Mouse (Mus musculus) heart, embryonic 12.5 days (tissue): ENCODE data around the gene Selenoh. TPM values are rescaled to one million over a fixed set of nuclear protein-coding genes. Genes with fewer than 3 reads are reported as not detected.

Experiments
- ATAC-seq: fragments of 200-750 bp; cut with Nextera tagmentation; 2 replicates; pipeline ENCODE4 v1.8.0; 2017; ENCODE audit warnings: moderate TSS enrichment, moderate library complexity; ENCODE audit not compliant: insufficient number of reproducible peaks, low FRiP score
- H3K27ac ChIP-seq: fragments of 300-500 bp; sonication (generic); 2 replicates; pipeline ENCODE4 v1.5.1; 2016; ENCODE audit warnings: mild to moderate bottlenecking, moderate library complexity; ENCODE audit not compliant: poor library complexity, severe bottlenecking
- H3K27me3 ChIP-seq: fragments of 300-500 bp; sonication (generic); replicated peaks from 2 replicates; pipeline ENCODE4 v1.6.1; 2016; ENCODE audit warnings: mild to moderate bottlenecking, moderate library complexity
- H3K36me3 ChIP-seq: fragments of 300-500 bp; sonication (generic); 2 replicates; pipeline ENCODE4 v1.6.1; 2016; ENCODE audit warnings: mild to moderate bottlenecking, moderate library complexity
- H3K4me1 ChIP-seq: fragments of 300-500 bp; sonication (generic); replicated peaks from 2 replicates; pipeline ENCODE4 v1.6.1; 2016; ENCODE audit warnings: mild to moderate bottlenecking
- H3K4me2 ChIP-seq: fragments of 300-500 bp; sonication (generic); 2 replicates; pipeline ENCODE4 v1.6.1; 2016; ENCODE audit warnings: mild to moderate bottlenecking, moderate library complexity
- H3K4me3 ChIP-seq: fragments of 300-500 bp; sonication (generic); 2 replicates; pipeline ENCODE4 v1.5.1; 2016; ENCODE audit warnings: mild to moderate bottlenecking
- H3K9ac ChIP-seq: fragments of 300-500 bp; sonication (generic); 2 replicates; pipeline ENCODE4 v1.6.1; 2016; ENCODE audit warnings: mild to moderate bottlenecking, moderate library complexity
- H3K9me3 ChIP-seq: fragments of 300-500 bp; sonication (generic); replicated peaks from 2 replicates; pipeline ENCODE4 v1.6.1; 2016; ENCODE audit warnings: mild to moderate bottlenecking, moderate library complexity
- WGBS: fragments of 180-500 bp; shearing (Covaris S2); methylation state at CpG from one replicate; pipeline ENCODE4 v1.1.7; 2016; 5-methylcytosine and 5-hydroxymethylcytosine counted together
- polyA plus RNA-seq: library from polyadenylated mRNA; unstranded; fragments of >200 nt; fragmentation: Nextera tagmentation; extraction: Ambion mirVana; gene quantifications from 2 replicates; pipeline ENCODE4 v1.2.1, GENCODE M21; 2016

The Selenoh gene
- 279 and 282 TPM in 2 replicates for polyA plus RNA-seq

DNA sequence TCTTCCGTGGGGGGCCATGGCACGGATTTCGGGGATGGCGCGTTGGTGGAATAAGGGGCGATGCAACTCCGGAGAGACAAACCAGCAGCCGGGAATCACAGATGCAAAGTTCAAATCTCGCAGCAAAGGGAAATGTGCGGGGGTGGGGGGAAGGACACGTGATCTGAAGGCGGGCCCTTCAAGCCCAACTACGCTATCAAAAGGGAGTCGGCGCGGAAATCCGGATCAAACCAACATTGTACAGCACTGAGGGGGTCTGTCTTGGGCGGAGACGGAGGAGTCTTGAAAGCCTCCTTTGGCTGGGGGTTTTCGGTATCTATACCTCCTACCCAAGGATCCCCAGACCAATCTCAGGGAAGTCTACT lies at the start of gene Selenoh:
Gene Selenoh, minus strand, starts transcription at position 202 of the 365 bp plus-strand sequence.
- Histone ChIP-seq H3K9ac (peak within 1 kb of the TSS; percentile 83), H3K27me3 (no peaks in the 10 kb centered on the region), H3K4me1 (peaks cover 14% of the 10 kb centered on the region), H3K36me3 (peaks cover 51% of the 10 kb centered on the region), H3K9me3 (no peaks in the 10 kb centered on the region), H3K4me2 (peak within 1 kb of the TSS; percentile 84), H3K27ac (peak within 1 kb of the TSS; percentile 92), H3K4me3 (peak within 1 kb of the TSS; percentile 80)
- ATAC-seq = peak; percentile 91
- WGBS = 0% methylated on average over 20 of the region's 20 CpGs

DNA sequence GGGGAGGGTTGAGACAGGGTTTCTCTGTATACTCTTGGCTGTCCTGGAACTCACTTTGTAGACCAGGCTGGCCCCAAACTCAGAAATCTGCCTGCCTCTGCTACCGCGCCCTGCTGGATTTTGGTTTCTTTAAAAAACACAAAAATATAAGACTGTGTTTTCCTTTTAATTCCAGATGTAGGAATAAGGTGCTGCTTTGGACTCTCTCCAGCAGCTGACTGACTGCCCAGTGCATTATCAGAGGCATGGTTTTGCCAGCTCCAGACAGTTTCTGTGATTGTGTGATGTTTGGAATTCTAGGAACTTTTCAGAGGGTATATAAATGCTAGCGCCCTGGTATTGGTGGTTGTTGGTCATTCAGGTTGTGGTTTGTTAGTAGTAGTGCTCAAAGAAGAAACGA lies 46.8 kb upstream of the Selenoh start:
- ATAC-seq = no peak
- WGBS = 85% methylated on average over 4 of the region's 4 CpGs
- peaks cover 11% of the 10 kb centered on the region for H3K36me3 ChIP-seq

DNA sequence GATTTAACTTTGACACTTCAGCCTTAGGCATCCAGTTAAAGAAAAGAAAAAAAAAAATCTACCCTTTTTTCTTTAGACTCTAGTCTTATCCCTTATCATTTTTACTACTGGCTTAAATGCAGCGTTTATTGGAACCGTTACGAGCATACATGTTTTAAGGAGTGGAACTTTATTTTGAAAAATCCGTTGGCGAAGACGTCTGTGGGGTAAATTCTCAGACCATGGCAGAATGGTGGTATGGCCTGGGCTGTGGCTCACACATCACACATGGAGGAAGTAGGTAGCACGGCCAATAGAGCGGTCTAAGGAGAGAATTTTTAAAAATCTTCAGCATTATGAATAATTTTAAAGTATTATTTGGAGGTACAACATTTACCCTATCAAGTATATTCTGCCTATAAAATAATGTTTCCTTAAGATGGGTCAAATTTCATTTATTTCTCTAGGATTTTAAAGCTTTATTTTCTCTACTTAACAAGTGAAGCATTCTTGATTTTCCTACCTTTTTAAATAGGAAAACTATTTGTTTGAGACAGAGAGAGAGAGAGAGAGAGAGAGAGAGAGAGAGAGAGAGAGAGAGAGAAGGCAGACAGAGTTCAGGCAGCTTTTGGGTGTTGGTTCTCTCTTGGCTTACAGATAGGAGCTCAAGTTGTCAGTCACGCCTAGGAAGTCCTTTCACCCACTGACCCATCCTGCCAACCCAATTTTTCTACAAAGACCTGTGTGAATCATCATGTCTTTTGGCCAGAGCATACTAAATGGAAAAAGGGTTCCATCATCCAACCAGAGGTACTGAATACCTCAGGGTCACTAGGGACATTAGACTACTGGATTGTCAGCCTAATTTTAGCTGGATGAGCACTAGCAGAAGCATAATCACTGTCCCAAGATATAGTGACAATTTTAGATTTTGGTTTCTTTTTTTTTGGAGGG lies 46.1 kb upstream of the Selenoh start:
- ATAC-seq = no peak
- Histone ChIP-seq H3K9ac (peak overlapping the region; percentile 74), H3K27me3 (no peaks in the 10 kb centered on the region), H3K9me3 (no peaks in the 10 kb centered on the region), H3K4me3 (peak overlapping the region; percentile 76), H3K4me2 (peak overlapping the region; percentile 92), H3K27ac (peak overlapping the region; percentile 96), H3K4me1 (peaks cover 23% of the 10 kb centered on the region), H3K36me3 (peaks cover 8% of the 10 kb centered on the region)
- WGBS = 22% methylated on average over 9 of the region's 9 CpGs

More for the DNA sequence above, 46.8 kb upstream of the Selenoh start:
- no peak overlapping the region for H3K4me3 ChIP-seq
- peaks cover 21% of the 10 kb centered on the region for H3K4me1 ChIP-seq
- H3K27ac ChIP-seq = no peak overlapping the region
- no peaks in the 10 kb centered on the region for H3K27me3 ChIP-seq
- H3K4me2 ChIP-seq = no peak overlapping the region
- H3K9ac ChIP-seq = no peak overlapping the region
- H3K9me3 ChIP-seq = no peaks in the 10 kb centered on the region

GRCm38 (mm10) chr2:84715562-84716361 lies 45.2 kb upstream of the Selenoh start:
- peak overlapping the region; percentile 96 for H3K27ac ChIP-seq
- no peaks in the 10 kb centered on the region for H3K27me3 ChIP-seq
- H3K4me2 ChIP-seq = peak overlapping the region; percentile 92
- WGBS = under 1% methylated on average over 33 of the region's 33 CpGs
- H3K36me3 ChIP-seq = peaks cover 2% of the 10 kb centered on the region
- H3K4me1 ChIP-seq = peaks cover 23% of the 10 kb centered on the region
- H3K9me3 ChIP-seq = no peaks in the 10 kb centered on the region
- H3K9ac ChIP-seq = peak overlapping the region; percentile 94
- peak overlapping the region; percentile 76 for H3K4me3 ChIP-seq
- ATAC-seq = peak; percentile 93

DNA sequence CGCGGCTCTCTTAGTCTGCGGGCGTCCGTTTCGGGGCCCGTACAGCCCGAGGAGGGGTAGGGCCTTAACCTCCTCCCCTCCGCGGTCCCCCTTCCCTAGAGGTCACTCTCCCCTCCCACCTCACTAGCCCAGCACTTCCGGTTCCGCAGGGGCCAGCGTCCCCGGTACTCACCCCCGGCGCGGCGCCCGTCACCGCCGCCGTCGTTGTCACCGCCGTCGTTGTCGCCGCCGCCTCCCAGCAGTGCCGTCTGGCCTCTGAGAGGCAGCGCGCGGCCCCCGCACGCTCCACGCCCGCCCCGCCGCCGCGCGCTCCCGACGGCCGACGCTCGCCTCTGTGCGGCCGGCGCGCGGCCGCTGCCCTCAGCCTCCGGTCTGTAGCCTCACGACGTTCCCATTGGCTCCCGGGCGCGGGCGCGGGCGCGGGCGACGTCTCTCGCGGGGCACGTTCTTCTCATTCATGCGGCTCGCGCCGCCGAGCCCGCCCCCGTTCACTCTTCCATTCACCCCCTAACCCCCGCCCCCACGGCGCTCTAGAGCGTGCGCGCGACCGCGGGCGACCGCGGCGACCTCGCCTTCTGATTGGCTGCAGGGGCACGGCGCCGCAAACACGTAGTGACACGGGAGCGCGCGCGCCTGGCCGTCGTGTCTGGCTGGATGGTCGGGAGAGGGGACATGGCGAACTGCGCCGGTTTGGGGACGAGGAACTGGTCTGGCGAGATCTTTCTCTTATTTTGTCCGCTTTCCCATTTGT lies 44.4 kb upstream of the Selenoh start, which contains the start of gene Zdhhc5:
Gene Zdhhc5, minus strand, starts transcription at position 370 of the 751 bp plus-strand sequence.
- Histone ChIP-seq H3K27ac (peak within 1 kb of the TSS; percentile 96), H3K4me3 (peak within 1 kb of the TSS; percentile 76), H3K27me3 (no peaks in the 10 kb centered on the region), H3K4me1 (peaks cover 23% of the 10 kb centered on the region), H3K4me2 (peak within 1 kb of the TSS; percentile 92), H3K9me3 (no peaks in the 10 kb centered on the region), H3K36me3 (peaks cover 10% of the 10 kb centered on the region), H3K9ac (peak within 1 kb of the TSS; percentile 94)
- under 1% methylated on average over 99 of the region's 107 CpGs for WGBS
- peak; percentile 93 for ATAC-seq

- peak overlapping the region; percentile 92 for H3K4me2 ChIP-seq
- ATAC-seq = no peak
- peak overlapping the region; percentile 94 for H3K9ac ChIP-seq
- H3K4me3 ChIP-seq = peak overlapping the region; percentile 76
- peaks cover 23% of the 10 kb centered on the region for H3K4me1 ChIP-seq
- no peaks in the 10 kb centered on the region for H3K27me3 ChIP-seq
- WGBS = under 1% methylated on average over 24 of the region's 26 CpGs
- peaks cover 14% of the 10 kb centered on the region for H3K36me3 ChIP-seq
- peak overlapping the region; percentile 96 for H3K27ac ChIP-seq
- H3K9me3 ChIP-seq = no peaks in the 10 kb centered on the region
Observed at GRCm38 (mm10) chr2:84714422-84714810, 43.8 kb upstream of the Selenoh start.

- 87% methylated on average over 2 of the region's 2 CpGs for WGBS
- H3K27ac ChIP-seq = no peak overlapping the region
- H3K9ac ChIP-seq = no peak overlapping the region
- no peak for ATAC-seq
- peaks cover 15% of the 10 kb centered on the region for H3K4me1 ChIP-seq
- H3K4me2 ChIP-seq = no peak overlapping the region
- no peaks in the 10 kb centered on the region for H3K9me3 ChIP-seq
- peaks cover 37% of the 10 kb centered on the region for H3K36me3 ChIP-seq
- no peak overlapping the region for H3K4me3 ChIP-seq
- H3K27me3 ChIP-seq = no peaks in the 10 kb centered on the region
Observed at GRCm38 (mm10) chr2:84711898-84712297, 41.3 kb upstream of the Selenoh start.

- peaks cover 50% of the 10 kb centered on the region for H3K36me3 ChIP-seq
- no peak overlapping the region for H3K4me3 ChIP-seq
- no peak overlapping the region for H3K4me2 ChIP-seq
- H3K4me1 ChIP-seq = peaks cover 7% of the 10 kb centered on the region
- H3K27ac ChIP-seq = no peak overlapping the region
- H3K9ac ChIP-seq = no peak overlapping the region
- no peak for ATAC-seq
- H3K27me3 ChIP-seq = no peaks in the 10 kb centered on the region
- WGBS = 65% methylated on average over 1 of the region's 1 CpGs
- H3K9me3 ChIP-seq = no peaks in the 10 kb centered on the region
Observed at GRCm38 (mm10) chr2:84707523-84707922, 37.0 kb upstream of the Selenoh start.

- 0 out of 2 replicates have a peak, but pooled peaks cover 3% of the 10 kb centered on the region for H3K4me1 ChIP-seq
- H3K4me2 ChIP-seq = no peak overlapping the region
- WGBS = 84% methylated on average over 1 of the region's 1 CpGs
- no peak for ATAC-seq
- no peak overlapping the region for H3K9ac ChIP-seq
- H3K27me3 ChIP-seq = no peaks in the 10 kb centered on the region
- peaks cover 49% of the 10 kb centered on the region for H3K36me3 ChIP-seq
- no peak overlapping the region for H3K4me3 ChIP-seq
- H3K27ac ChIP-seq = no peak overlapping the region
- no peaks in the 10 kb centered on the region for H3K9me3 ChIP-seq
Observed at GRCm38 (mm10) chr2:84705295-84705694, 34.7 kb upstream of the Selenoh start.

DNA sequence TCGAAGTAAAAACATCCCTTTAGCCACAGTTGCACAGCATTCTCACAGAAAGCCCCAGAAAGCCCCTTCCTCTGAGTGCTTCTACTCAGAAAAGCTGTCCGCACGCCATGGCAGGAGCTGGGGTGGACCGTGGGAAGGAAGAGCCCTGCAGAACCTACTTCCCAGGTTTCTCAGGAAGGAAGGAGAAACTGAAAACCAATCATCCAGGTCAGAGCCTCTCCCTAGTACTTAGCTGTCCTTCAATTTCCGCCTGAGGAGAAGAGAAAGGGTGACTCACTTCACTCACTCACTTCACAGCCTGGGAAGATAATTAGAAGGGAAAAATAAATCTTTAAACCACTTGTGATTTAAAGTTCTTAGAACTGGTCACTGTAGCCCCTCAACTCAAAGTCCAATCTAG lies 33.8 kb upstream of the Selenoh start:
- H3K4me1 ChIP-seq = 0 out of 2 replicates have a peak, but pooled peaks cover 3% of the 10 kb centered on the region
- no peak for ATAC-seq
- H3K9ac ChIP-seq = no peak overlapping the region
- peaks cover 44% of the 10 kb centered on the region for H3K36me3 ChIP-seq
- H3K27me3 ChIP-seq = no peaks in the 10 kb centered on the region
- no peak overlapping the region for H3K4me2 ChIP-seq
- H3K27ac ChIP-seq = no peak overlapping the region
- WGBS = 74% methylated on average over 5 of the region's 5 CpGs
- H3K9me3 ChIP-seq = no peaks in the 10 kb centered on the region
- H3K4me3 ChIP-seq = no peak overlapping the region
